Mouse (Mus musculus): ENCODE results near the gene Disp3. TPM values are rescaled to one million over a fixed set of nuclear protein-coding genes. Genes with fewer than 3 reads are reported as not detected.

Gene Disp3
- polyA plus RNA-seq, 1 experiment from 2014 or later, result 0.16 TPM

DNA sequence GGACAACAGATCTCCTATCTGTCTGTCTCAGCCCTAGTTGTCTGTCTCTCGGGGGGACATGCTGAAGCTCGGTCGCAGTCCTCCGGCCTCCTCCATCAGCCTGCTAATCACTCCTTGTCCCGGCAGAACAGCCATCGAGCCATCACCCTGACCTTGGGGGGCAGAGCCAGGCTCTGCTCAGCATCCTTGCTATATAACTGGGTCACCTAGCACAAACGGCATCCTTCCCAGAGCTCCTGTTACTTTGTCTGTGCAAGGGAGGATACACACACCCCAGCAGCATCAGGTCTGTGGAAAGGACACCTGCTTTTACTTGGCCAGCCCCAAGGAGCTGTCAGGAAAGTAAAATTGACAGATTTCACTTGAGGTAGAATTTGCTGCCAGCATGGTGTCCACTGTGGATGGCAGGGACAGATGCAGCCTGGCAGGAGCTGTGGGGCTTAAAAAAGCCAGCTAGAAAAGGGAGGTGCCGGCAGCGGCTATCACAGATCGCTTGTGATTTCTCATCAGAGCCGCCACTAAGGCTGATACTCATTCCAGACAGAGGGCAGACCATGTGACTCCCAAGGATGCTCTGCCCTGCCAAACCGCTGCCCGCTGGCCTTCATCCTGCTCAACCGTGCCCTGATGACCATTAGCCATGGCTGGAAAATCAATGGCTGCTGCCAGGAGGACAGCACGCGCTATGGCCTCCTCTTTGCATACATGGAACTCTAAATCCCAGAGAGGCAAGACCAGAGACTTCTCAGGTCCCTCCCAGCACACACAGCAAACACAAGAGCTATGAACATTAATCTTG, 27.8 kb upstream of the Disp3 start:
- Histone ChIP-seq H3K9me3 (ENCODE audit: low read length) (no peaks in the 10 kb centered on the region), H3K9ac (replicated peaks; ENCODE audit: low read length) (no peak overlapping the region), H3K36me3 (ENCODE audit: insufficient read depth, low read length) (no peaks in the 10 kb centered on the region), H3K27ac (ENCODE audit: low read length) (no peak overlapping the region), H3K4me1 (ENCODE audit: insufficient read depth, low read length) (peaks cover 4% of the 10 kb centered on the region; the same call in 1 of the 2 replicates), H3K4me2 (replicated peaks; ENCODE audit: low read depth, low read length) (no peak overlapping the region), H3K27me3 (ENCODE audit: insufficient read depth, low read length) (no peaks in the 10 kb centered on the region), H3K4me3 (ENCODE audit: low read length) (no peak overlapping the region)
- 69% methylated on average over 16 of the region's 16 CpGs for WGBS
- no peak for ATAC-seq (ENCODE audit: low FRiP score, low TSS enrichment)

DNA sequence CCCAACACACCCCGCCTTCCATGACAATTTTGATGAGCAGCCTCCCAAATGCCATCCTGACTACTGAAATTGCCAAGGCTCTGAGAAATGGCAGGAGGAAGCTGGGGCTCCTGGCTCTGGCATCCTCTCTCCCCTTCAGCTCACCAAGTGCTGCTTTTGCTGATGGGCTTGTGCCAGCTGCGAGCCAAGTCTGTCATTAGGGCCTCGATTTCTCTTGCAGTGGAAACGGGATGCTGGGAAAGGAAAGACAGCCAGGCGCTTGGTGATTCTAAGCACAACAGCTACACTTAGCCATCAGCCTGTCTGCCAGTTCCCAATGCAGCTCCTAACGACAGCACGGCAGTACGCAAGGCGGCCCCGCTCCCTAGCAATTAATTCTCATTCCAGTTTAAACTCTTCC, 26.6 kb upstream of the Disp3 start:
- Histone ChIP-seq H3K27me3 (ENCODE audit: insufficient read depth, low read length) (no peaks in the 10 kb centered on the region), H3K27ac (ENCODE audit: low read length) (no peak overlapping the region), H3K9me3 (ENCODE audit: low read length) (no peaks in the 10 kb centered on the region), H3K36me3 (ENCODE audit: insufficient read depth, low read length) (no peaks in the 10 kb centered on the region), H3K4me3 (ENCODE audit: low read length) (no peak overlapping the region), H3K4me1 (ENCODE audit: insufficient read depth, low read length) (peaks cover 3% of the 10 kb centered on the region; the same call in 1 of the 2 replicates), H3K9ac (replicated peaks; ENCODE audit: low read length) (no peak overlapping the region), H3K4me2 (replicated peaks; ENCODE audit: low read depth, low read length) (no peak overlapping the region)
- 69% methylated on average over 10 of the region's 10 CpGs for WGBS
- no peak for ATAC-seq (ENCODE audit: low FRiP score, low TSS enrichment)

GRCm38 (mm10) chr4:148313601-148314000, 25.8 kb upstream of the Disp3 start:
- WGBS, result 28% methylated on average over 8 of the region's 8 CpGs
- Histone ChIP-seq H3K4me3 (ENCODE audit: low read length) (no peak overlapping the region), H3K9ac (replicated peaks; ENCODE audit: low read length) (no peak overlapping the region), H3K27ac (ENCODE audit: low read length) (no peak overlapping the region), H3K36me3 (ENCODE audit: insufficient read depth, low read length) (no peaks in the 10 kb centered on the region), H3K9me3 (ENCODE audit: low read length) (no peaks in the 10 kb centered on the region), H3K27me3 (ENCODE audit: insufficient read depth, low read length) (no peaks in the 10 kb centered on the region), H3K4me2 (replicated peaks; ENCODE audit: low read depth, low read length) (no peak overlapping the region), H3K4me1 (ENCODE audit: insufficient read depth, low read length) (no peaks in the 10 kb centered on the region)
- 0 out of 2 replicates have a peak, but pooled peaks have one; percentile 5 for ATAC-seq (ENCODE audit: low FRiP score, low TSS enrichment)

- no peaks in the 10 kb centered on the region for H3K9me3 ChIP-seq (ENCODE audit: low read length)
- no peak overlapping the region for H3K9ac ChIP-seq (replicated peaks; ENCODE audit: low read length)
- no peaks in the 10 kb centered on the region for H3K27me3 ChIP-seq (ENCODE audit: insufficient read depth, low read length)
- no peak overlapping the region for H3K4me3 ChIP-seq (ENCODE audit: low read length)
- H3K27ac ChIP-seq (ENCODE audit: low read length), result no peak overlapping the region
- H3K36me3 ChIP-seq (ENCODE audit: insufficient read depth, low read length), result no peaks in the 10 kb centered on the region
- ATAC-seq (ENCODE audit: low FRiP score, low TSS enrichment), result no peak
- WGBS, result 56% methylated on average over 16 of the region's 16 CpGs
- no peak overlapping the region for H3K4me2 ChIP-seq (replicated peaks; ENCODE audit: low read depth, low read length)
- H3K4me1 ChIP-seq (ENCODE audit: insufficient read depth, low read length), result no peaks in the 10 kb centered on the region
Measured at GRCm38 (mm10) chr4:148312296-148313116, 24.7 kb upstream of the Disp3 start.

GRCm38 (mm10) chr4:148310845-148311244, 23.1 kb upstream of the Disp3 start:
- Histone ChIP-seq H3K27ac (ENCODE audit: low read length) (no peak overlapping the region), H3K36me3 (ENCODE audit: insufficient read depth, low read length) (no peaks in the 10 kb centered on the region), H3K4me1 (ENCODE audit: insufficient read depth, low read length) (peaks cover 14% of the 10 kb centered on the region), H3K4me3 (ENCODE audit: low read length) (no peak overlapping the region), H3K27me3 (ENCODE audit: insufficient read depth, low read length) (no peaks in the 10 kb centered on the region), H3K4me2 (replicated peaks; ENCODE audit: low read depth, low read length) (no peak overlapping the region), H3K9me3 (ENCODE audit: low read length) (no peaks in the 10 kb centered on the region), H3K9ac (replicated peaks; ENCODE audit: low read length) (no peak overlapping the region)
- WGBS, result 84% methylated on average over 7 of the region's 7 CpGs
- no peak for ATAC-seq (ENCODE audit: low FRiP score, low TSS enrichment)

DNA sequence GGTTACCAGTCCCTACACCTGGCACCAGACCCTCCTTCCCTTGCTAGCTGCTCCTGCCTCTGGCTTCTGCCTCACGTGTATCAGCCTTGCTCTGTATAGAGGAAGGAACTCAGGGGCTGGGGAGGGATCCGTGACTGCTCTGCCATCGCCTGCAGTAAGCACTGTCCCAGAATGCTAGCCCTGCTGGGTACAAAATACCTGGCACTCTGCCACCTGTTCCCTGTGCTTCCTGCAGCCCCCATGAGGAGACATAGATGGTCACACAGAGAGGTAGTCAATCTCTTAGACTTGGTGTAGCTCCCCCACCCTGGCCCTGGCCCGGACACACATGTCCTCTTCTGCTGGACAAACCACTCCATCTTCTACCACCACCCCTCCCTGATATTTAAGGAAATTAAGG, 22.4 kb upstream of the Disp3 start:
- 54% methylated on average over 4 of the region's 4 CpGs for WGBS
- peaks cover 14% of the 10 kb centered on the region for H3K4me1 ChIP-seq (ENCODE audit: insufficient read depth, low read length)
- H3K36me3 ChIP-seq (ENCODE audit: insufficient read depth, low read length), result no peaks in the 10 kb centered on the region
- H3K27ac ChIP-seq (ENCODE audit: low read length), result no peak overlapping the region
- H3K27me3 ChIP-seq (ENCODE audit: insufficient read depth, low read length), result peaks cover 3% of the 10 kb centered on the region; the same call in 1 of the 2 replicates
- no peaks in the 10 kb centered on the region for H3K9me3 ChIP-seq (ENCODE audit: low read length)
- no peak overlapping the region for H3K4me3 ChIP-seq (ENCODE audit: low read length)
- no peak overlapping the region for H3K9ac ChIP-seq (replicated peaks; ENCODE audit: low read length)
- no peak overlapping the region for H3K4me2 ChIP-seq (replicated peaks; ENCODE audit: low read depth, low read length)
- ATAC-seq (ENCODE audit: low FRiP score, low TSS enrichment), result no peak

DNA sequence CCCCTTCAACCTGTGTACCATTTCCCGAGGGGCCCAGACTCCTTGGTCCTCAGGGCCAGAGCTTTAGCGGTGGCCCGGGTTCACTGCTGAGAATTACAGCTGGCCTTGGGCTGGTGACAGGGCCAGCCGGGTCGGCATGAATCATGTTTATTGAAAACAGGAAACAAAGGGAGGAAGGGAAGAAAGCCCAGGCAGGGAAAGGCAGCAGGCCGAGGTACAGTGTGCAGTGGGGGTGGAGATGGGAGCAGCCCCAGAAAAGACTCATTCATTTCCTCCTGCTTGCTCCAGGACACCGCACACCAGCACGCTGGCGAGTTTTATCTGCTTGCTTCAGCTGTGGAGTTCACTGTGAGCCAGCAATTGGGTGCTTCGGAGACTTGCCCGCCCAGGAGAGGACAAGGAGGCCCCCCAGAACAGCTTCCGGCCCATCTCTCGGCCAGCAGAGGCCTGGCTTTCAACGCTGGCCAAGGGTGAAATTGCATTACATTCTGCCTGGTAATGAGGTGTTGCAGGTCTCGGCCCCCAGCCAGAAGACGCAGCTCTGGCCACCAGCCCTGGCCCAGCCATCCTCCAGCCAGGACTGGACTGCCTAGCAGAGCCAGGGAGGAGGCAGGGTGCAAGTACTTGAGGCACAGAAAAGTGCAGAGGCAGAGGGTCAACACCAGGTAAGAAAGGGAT, 18.8 kb upstream of the Disp3 start:
- WGBS, result under 1% methylated on average over 16 of the region's 16 CpGs
- Histone ChIP-seq H3K4me3 (ENCODE audit: low read length) (no peak overlapping the region), H3K9me3 (ENCODE audit: low read length) (no peaks in the 10 kb centered on the region), H3K27ac (ENCODE audit: low read length) (peak overlapping the region; percentile 37; the same call in 1 of the 2 replicates), H3K36me3 (ENCODE audit: insufficient read depth, low read length) (no peaks in the 10 kb centered on the region), H3K27me3 (ENCODE audit: insufficient read depth, low read length) (peaks cover 3% of the 10 kb centered on the region; the same call in 1 of the 2 replicates), H3K9ac (replicated peaks; ENCODE audit: low read length) (peak overlapping the region; percentile 30; the same call in 1 of the 2 replicates), H3K4me2 (replicated peaks; ENCODE audit: low read depth, low read length) (peak overlapping the region; percentile 28; the same call in 1 of the 2 replicates), H3K4me1 (ENCODE audit: insufficient read depth, low read length) (peaks cover 14% of the 10 kb centered on the region)
- ATAC-seq (ENCODE audit: low FRiP score, low TSS enrichment), result peak; percentile 82

GRCm38 (mm10) chr4:148298720-148299119, 11.0 kb upstream of the Disp3 start:
- no peak for ATAC-seq (ENCODE audit: low FRiP score, low TSS enrichment)
- Histone ChIP-seq H3K27ac (ENCODE audit: low read length) (no peak overlapping the region), H3K4me3 (ENCODE audit: low read length) (no peak overlapping the region), H3K9ac (replicated peaks; ENCODE audit: low read length) (no peak overlapping the region), H3K4me2 (replicated peaks; ENCODE audit: low read depth, low read length) (no peak overlapping the region), H3K9me3 (ENCODE audit: low read length) (no peaks in the 10 kb centered on the region), H3K4me1 (ENCODE audit: insufficient read depth, low read length) (no peaks in the 10 kb centered on the region), H3K27me3 (ENCODE audit: insufficient read depth, low read length) (no peaks in the 10 kb centered on the region), H3K36me3 (ENCODE audit: insufficient read depth, low read length) (no peaks in the 10 kb centered on the region)
- 52% methylated on average over 5 of the region's 5 CpGs for WGBS

DNA sequence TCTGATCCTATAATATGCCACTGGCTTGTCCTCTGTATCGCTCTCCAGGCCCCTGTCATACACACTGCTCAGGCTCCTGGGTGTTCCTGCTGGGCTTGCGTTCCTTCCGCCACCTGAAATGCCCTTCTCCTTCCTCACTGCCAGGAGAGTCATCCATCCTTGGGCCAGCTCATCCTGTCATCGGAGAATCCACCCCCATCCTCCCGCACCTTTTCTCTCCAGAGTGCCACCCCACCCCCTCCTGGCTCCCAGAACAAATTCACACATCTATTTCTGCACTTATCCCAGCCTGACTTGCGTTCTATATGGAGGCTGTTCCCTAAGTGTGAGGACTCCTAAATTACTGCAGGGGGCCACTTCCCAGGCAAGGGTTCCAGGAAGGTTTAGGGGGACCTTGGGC, 9.9 kb upstream of the Disp3 start:
- Histone ChIP-seq H3K9ac (replicated peaks; ENCODE audit: low read length) (no peak overlapping the region), H3K36me3 (ENCODE audit: insufficient read depth, low read length) (no peaks in the 10 kb centered on the region), H3K27me3 (ENCODE audit: insufficient read depth, low read length) (no peaks in the 10 kb centered on the region), H3K4me3 (ENCODE audit: low read length) (no peak overlapping the region), H3K9me3 (ENCODE audit: low read length) (no peaks in the 10 kb centered on the region), H3K4me1 (ENCODE audit: insufficient read depth, low read length) (no peaks in the 10 kb centered on the region), H3K4me2 (replicated peaks; ENCODE audit: low read depth, low read length) (no peak overlapping the region), H3K27ac (ENCODE audit: low read length) (no peak overlapping the region)
- 67% methylated on average over 6 of the region's 6 CpGs for WGBS
- no peak for ATAC-seq (ENCODE audit: low FRiP score, low TSS enrichment)
